Mouse (Mus musculus): ENCODE measurements around the gene Gm12666.

DNA sequence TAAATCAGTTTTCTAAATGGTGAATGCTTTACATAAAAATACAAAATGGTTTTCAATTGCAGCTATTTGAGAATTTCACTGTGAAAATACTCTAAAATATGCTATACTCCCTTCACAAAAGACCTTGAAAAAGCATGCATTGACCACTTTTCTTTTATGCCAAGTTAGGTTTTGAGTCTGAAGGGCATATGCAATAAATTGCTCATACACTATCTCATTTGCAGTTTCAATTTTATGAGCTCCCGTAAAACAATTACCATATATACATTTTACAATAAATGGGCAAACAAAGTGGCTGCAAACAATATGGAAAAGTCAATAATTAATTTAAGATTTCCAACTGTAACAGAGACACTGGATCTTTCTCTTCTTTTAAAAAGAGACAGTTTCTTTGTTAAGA is 38.9 kb downstream of the Gm12666 start:
- no peak for TF ChIP-seq RCOR1 (conservative IDR thresholded peaks at IDR 0.05; ENCODE audit: low read depth, low read length)
- TF ChIP-seq RAD21 (IDR thresholded peaks at IDR 0.05; ENCODE audit: low read depth, low read length) = no peak
- TF ChIP-seq POLR2A (IDR thresholded peaks at IDR 0.05; ENCODE audit: low read depth, low read length) = no peak
- TF ChIP-seq CTCF (conservative IDR thresholded peaks at IDR 0.05 in 1 of 2, IDR thresholded peaks at IDR 0.05 in 1 of 2; ENCODE audit: low read depth in 2 of 2, low read length in 2 of 2) = no peak
